ENCODE assay signal across 7 mouse cellular contexts in genomic region chr9:117018741-117019163, GRCm38 (mm10).
A peak's percentile ranks its signal among the peaks of the same experiment; 100 is the strongest.
DNase-seq lines count a peak whose midpoint lies in the region; ATAC-seq and TF ChIP-seq lines count a peak whose summit lies in the region.

No protein-coding gene starts in this region.

- WGBS in lung, embryonic 14.5 days: 27% methylated on average over 2 of the region's 2 CpGs
- 43% methylated on average over 2 of the region's 2 CpGs for WGBS in heart, embryonic 12.5 days
- 14% methylated on average over 2 of the region's 2 CpGs for WGBS in midbrain, embryonic 11.5 days

- no peak overlapping the region; the same call in 1 of the 2 replicates for H3K9ac ChIP-seq in lung, embryonic 14.5 days
- no peak overlapping the region; the same call in 1 of the 2 replicates for H3K9ac ChIP-seq in heart, embryonic 12.5 days
- H3K9ac ChIP-seq in midbrain, embryonic 11.5 days (ENCODE audit: low read length): no peak overlapping the region

- ATAC-seq in lung, embryonic 14.5 days (ENCODE audit: insufficient read depth): peak; percentile 62; the same call in 1 of the 2 replicates
- no peak; the same call in 1 of the 2 replicates for ATAC-seq in heart, embryonic 12.5 days (ENCODE audit: insufficient number of reproducible peaks, low FRiP score)
- peak; percentile 61 for ATAC-seq in midbrain, embryonic 11.5 days (ENCODE audit: low FRiP score)
- no peak for ATAC-seq in inflammation-experienced regulatory T-cells, adult 6 months

- H3K9me3 ChIP-seq in lung, embryonic 14.5 days (ENCODE audit: low read depth, low read length): no peaks in the 10 kb centered on the region
- H3K9me3 ChIP-seq in heart, embryonic 12.5 days (replicated peaks): no peaks in the 10 kb centered on the region
- no peaks in the 10 kb centered on the region for H3K9me3 ChIP-seq in midbrain, embryonic 11.5 days (ENCODE audit: control insufficient read depth, low read length)

- DNase-seq in lung, embryonic 14.5 days: peak; percentile 55
- DNase-seq in lung, postnatal 25 days (ENCODE audit: low spot score): no peak
- peak; percentile 78 for DNase-seq in kidney, postnatal 14 days
- DNase-seq in midbrain, embryonic 11.5 days (ENCODE audit: low spot score, missing footprints): peak; percentile 85
- DNase-seq in layer of hippocampus, postnatal 10 days (ENCODE audit: low spot score in 2 of 2): no peak

- H3K4me1 ChIP-seq in lung, embryonic 14.5 days (ENCODE audit: insufficient read depth): peaks cover 10% of the 10 kb centered on the region
- H3K4me1 ChIP-seq in heart, embryonic 12.5 days (replicated peaks): peaks cover 26% of the 10 kb centered on the region
- peaks cover 5% of the 10 kb centered on the region; the same call in 1 of the 2 replicates for H3K4me1 ChIP-seq in midbrain, embryonic 11.5 days (ENCODE audit: control insufficient read depth, insufficient read depth, low read length)

- no peak overlapping the region for H3K4me2 ChIP-seq in lung, embryonic 14.5 days
- 0 out of 2 replicates have a peak overlapping the region, but pooled peaks have one; percentile 12 for H3K4me2 ChIP-seq in heart, embryonic 12.5 days
- H3K4me2 ChIP-seq in midbrain, embryonic 11.5 days: no peak overlapping the region

- H3K27ac ChIP-seq in lung, embryonic 14.5 days (ENCODE audit: low read depth): peak overlapping the region; percentile 27; the same call in 1 of the 2 replicates
- peak overlapping the region; percentile 39 for H3K27ac ChIP-seq in heart, embryonic 12.5 days (ENCODE audit: poor library complexity, severe bottlenecking)
- no peak overlapping the region for H3K27ac ChIP-seq in midbrain, embryonic 11.5 days (ENCODE audit: low read depth, low read length)

- no peak overlapping the region for H3K4me3 ChIP-seq in lung, embryonic 14.5 days (ENCODE audit: low read depth, low read length)
- no peak overlapping the region for H3K4me3 ChIP-seq in heart, embryonic 12.5 days
- no peak overlapping the region for H3K4me3 ChIP-seq in midbrain, embryonic 11.5 days (ENCODE audit: low read depth, low read length)

- TF ChIP-seq CTCF in lung, embryonic 14.5 days (IDR thresholded peaks at IDR 0.05; ENCODE audit: low read depth): no peak

- no peaks in the 10 kb centered on the region for H3K27me3 ChIP-seq in lung, embryonic 14.5 days (ENCODE audit: insufficient read depth, low read length)
- no peaks in the 10 kb centered on the region for H3K27me3 ChIP-seq in heart, embryonic 12.5 days (replicated peaks)
- H3K27me3 ChIP-seq in midbrain, embryonic 11.5 days (ENCODE audit: control insufficient read depth, insufficient read depth, low read length): no peaks in the 10 kb centered on the region

- H3K36me3 ChIP-seq in lung, embryonic 14.5 days (ENCODE audit: insufficient read depth): no peaks in the 10 kb centered on the region
- no peaks in the 10 kb centered on the region for H3K36me3 ChIP-seq in heart, embryonic 12.5 days
- H3K36me3 ChIP-seq in midbrain, embryonic 11.5 days (ENCODE audit: control insufficient read depth, insufficient read depth, low read length): no peaks in the 10 kb centered on the region

Comparison
In these comparisons a context has a peak if more than half of its experiments do, and no peak if none do; other contexts are left out.
1. DNase-seq: peak in lung, embryonic 14.5 days (single experiment), kidney, postnatal 14 days (single experiment) and midbrain, embryonic 11.5 days (single experiment); none in lung, postnatal 25 days (single experiment) and layer of hippocampus, postnatal 10 days (0 of 2).
2. ATAC-seq: peak in lung, embryonic 14.5 days (single experiment) and midbrain, embryonic 11.5 days (single experiment); none in heart, embryonic 12.5 days (single experiment) and inflammation-experienced regulatory T-cells, adult 6 months (single experiment).